Mouse (Mus musculus): ENCODE measurements around the gene Gm10518. TPM values are rescaled to one million over a fixed set of nuclear protein-coding genes. Genes with fewer than 3 reads are reported as not detected.
"Not testable (repeated sequence)": the region's sequence is repeated elsewhere in the genome, so short reads cannot be mapped to it uniquely, and the experiment has no call there.

Gm10518 gene
- polyA plus RNA-seq, 1 experiment from 2014 or later, result 0.18 TPM

DNA sequence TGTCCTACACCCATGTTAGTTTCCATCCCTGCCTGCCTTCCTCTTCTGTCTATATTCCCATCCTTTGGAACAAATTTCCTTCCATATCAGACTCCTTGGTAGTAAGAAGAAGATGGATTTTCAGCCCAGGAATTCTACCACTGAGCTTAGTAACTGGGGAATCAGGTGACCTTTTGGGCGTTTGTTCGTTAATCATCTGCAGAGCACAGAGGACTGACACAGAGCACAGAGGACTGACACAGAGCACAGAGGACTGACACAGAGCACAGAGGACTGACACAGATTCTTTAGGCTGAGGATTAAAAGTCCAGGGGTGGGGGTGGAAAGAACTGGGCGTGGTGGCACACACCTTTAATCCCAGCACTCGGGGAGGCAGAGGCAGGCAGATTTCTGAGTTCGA is 2.6 kb downstream of the Gm10518 start:
- Histone ChIP-seq H3K9ac (no peak overlapping the region), H3K36me3 (no peaks in the 10 kb centered on the region), H3K27ac (no peak overlapping the region), H3K9me3 (no peaks in the 10 kb centered on the region), H3K4me2 (no peak overlapping the region), H3K27me3 (replicated peaks) (no peaks in the 10 kb centered on the region), H3K4me1 (peaks cover 5% of the 10 kb centered on the region; the same call in 1 of the 2 replicates), H3K4me3 (replicated peaks) (no peak overlapping the region)
- WGBS, result 75% methylated on average over 5 of the region's 5 CpGs
- no peak for ATAC-seq (ENCODE audit: insufficient read depth, low FRiP score, low read depth)

DNA sequence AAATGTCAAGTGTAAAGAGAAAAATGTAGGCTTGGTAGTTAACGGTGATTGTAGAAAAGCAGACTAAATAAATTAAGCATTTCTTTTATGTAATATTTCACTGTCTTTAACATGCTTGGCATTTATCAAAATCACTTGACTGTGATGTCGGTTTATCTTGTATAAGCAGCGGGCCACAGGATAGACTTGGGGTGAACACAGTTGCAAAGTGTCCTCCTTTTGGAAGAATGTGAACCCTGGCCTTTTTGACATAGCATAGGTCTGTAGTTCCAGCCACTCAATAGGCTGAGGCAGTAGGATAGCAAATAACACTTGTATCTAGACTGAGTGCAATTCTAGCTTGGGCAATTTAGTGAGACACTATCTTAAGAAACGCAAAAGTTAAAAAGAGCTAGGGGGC is 4.3 kb downstream of the Gm10518 start:
- WGBS, result 74% methylated on average over 4 of the region's 4 CpGs
- Histone ChIP-seq H3K36me3 (no peaks in the 10 kb centered on the region), H3K27me3 (replicated peaks) (no peaks in the 10 kb centered on the region), H3K4me1 (no peaks in the 10 kb centered on the region), H3K4me3 (replicated peaks) (no peak overlapping the region), H3K4me2 (no peak overlapping the region), H3K9me3 (no peaks in the 10 kb centered on the region), H3K9ac (no peak overlapping the region), H3K27ac (no peak overlapping the region)
- ATAC-seq (ENCODE audit: insufficient read depth, low FRiP score, low read depth), result no peak

DNA sequence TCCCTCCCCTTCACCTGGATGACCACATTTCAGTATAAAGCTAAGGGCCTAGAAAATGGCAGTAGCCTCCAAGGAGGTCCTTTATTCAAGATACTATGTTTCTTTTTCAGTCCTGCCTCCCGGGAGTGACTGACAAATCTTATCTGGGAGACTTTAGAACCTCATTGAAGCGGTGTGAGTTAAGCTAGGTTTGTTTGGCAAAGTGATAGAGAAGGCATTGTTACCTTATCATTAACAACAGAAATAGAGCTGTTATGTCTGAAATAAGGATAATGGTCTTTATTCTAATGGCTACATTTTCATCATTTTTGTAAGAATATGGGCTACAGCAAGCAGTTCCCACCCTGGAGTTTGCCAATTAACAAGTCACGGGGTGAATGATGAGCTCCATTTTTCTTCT is 5.1 kb downstream of the Gm10518 start:
- no peak overlapping the region for H3K27ac ChIP-seq
- no peak overlapping the region for H3K4me2 ChIP-seq
- no peaks in the 10 kb centered on the region for H3K9me3 ChIP-seq
- H3K4me1 ChIP-seq, result no peaks in the 10 kb centered on the region
- no peak overlapping the region for H3K9ac ChIP-seq
- no peak overlapping the region for H3K4me3 ChIP-seq (replicated peaks)
- WGBS, result 59% methylated on average over 3 of the region's 3 CpGs
- no peak for ATAC-seq (ENCODE audit: insufficient read depth, low FRiP score, low read depth)
- no peaks in the 10 kb centered on the region for H3K27me3 ChIP-seq (replicated peaks)
- H3K36me3 ChIP-seq, result no peaks in the 10 kb centered on the region

DNA sequence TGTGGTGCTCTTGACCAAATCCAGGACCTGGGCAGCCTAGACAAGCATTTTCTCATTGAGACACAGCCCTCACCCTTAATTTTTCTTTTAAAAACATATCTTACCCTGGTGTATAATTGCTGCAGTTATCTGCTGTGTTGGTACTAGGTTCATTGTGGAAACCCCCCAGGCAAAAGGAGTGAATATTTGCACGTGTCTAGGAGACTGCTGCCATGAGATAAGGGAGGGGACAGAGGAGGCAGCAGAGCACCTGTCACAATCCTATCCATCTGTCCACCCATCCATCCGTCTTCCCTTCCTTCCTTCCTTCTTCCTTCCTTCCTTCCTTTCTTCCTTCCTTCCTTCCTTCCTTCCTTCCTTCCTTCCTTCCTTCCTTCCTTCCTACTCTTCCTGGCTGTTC is 10.2 kb downstream of the Gm10518 start:
- WGBS, result 44% methylated on average over 2 of the region's 2 CpGs
- peak; percentile 56; the same call in 1 of the 2 replicates for ATAC-seq (ENCODE audit: insufficient read depth, low FRiP score, low read depth)

DNA sequence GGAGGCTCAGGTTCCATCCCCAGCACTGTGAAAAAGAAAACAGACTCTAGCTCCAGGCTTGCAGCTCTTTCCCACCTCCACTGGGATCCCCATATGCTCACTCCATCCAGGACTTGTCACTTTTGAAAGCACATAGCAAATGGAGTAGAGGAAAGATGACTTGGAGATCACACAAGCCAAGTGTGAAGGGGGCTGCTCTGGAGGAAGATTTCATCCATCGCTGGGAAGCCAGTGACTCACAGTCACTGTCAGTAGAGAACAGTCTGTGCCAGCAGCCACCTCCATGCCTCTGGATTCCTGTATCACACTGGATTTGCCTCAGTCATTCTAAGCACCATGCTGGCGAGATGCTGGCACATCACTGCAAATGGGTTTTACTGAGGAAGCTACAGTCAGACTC is 11.4 kb downstream of the Gm10518 start:
- no peaks in the 10 kb centered on the region for H3K27me3 ChIP-seq (replicated peaks)
- WGBS, result 87% methylated on average over 2 of the region's 2 CpGs

More for the DNA sequence above, 10.2 kb downstream of the Gm10518 start:
- H3K9me3 ChIP-seq, result no peaks in the 10 kb centered on the region
- H3K36me3 ChIP-seq, result no peaks in the 10 kb centered on the region
- H3K27me3 ChIP-seq (replicated peaks), result no peaks in the 10 kb centered on the region
- no peak overlapping the region for H3K4me3 ChIP-seq (replicated peaks)
- no peak overlapping the region for H3K4me2 ChIP-seq
- H3K4me1 ChIP-seq, result no peaks in the 10 kb centered on the region
- H3K9ac ChIP-seq, result no peak overlapping the region
- H3K27ac ChIP-seq, result no peak overlapping the region

DNA sequence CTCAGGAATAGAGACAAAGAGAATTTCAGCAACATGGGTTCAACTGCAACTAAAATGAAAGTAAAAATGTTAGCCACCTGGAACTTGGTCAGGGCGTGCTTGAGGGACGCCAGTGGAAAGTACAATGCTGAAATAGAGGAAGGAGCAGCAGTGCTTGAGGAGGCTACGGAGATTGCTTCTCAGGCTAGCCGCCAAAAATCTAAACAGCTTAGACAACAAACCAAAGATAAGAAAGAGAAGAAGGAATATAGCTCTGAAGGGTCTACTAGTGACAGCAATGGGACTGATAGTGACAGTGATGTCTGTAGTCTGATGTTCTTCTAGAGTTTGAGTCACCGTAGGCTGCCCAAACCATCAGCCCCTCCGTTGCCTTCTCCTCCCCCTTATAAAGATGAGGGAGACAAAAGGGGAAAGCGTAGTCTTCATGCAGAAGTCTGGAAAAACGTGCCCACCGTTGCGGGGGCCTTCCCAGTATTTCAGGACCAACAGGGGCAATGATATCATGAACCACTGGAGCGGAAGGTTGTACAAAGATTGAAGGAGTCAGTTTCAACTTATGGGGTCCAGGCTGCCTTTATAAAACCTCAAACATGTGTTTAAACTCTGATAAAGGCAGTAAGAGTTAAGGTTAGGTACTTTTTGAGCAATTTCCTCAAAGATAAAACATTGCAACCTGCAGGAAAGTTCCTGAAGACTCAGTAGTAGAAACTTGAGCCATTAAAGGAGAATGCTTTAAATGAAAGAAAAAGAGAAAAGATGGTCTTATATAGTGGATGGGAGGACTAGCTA is 15.5 kb downstream of the Gm10518 start:
- H3K36me3 ChIP-seq; H3K9me3 ChIP-seq; H3K4me3 ChIP-seq (replicated peaks); H3K4me1 ChIP-seq; H3K27ac ChIP-seq; H3K27me3 ChIP-seq (replicated peaks); H3K4me2 ChIP-seq; H3K9ac ChIP-seq; ATAC-seq (ENCODE audit: insufficient read depth, low FRiP score, low read depth): not testable (repeated sequence)
- WGBS, result 88% methylated on average over 11 of the region's 11 CpGs

More for the DNA sequence above, 11.4 kb downstream of the Gm10518 start:
- Histone ChIP-seq H3K36me3 (no peaks in the 10 kb centered on the region), H3K4me3 (replicated peaks) (no peak overlapping the region), H3K27ac (no peak overlapping the region), H3K4me1 (no peaks in the 10 kb centered on the region), H3K9ac (no peak overlapping the region), H3K4me2 (no peak overlapping the region), H3K9me3 (no peaks in the 10 kb centered on the region)
- ATAC-seq (ENCODE audit: insufficient read depth, low FRiP score, low read depth), result no peak

DNA sequence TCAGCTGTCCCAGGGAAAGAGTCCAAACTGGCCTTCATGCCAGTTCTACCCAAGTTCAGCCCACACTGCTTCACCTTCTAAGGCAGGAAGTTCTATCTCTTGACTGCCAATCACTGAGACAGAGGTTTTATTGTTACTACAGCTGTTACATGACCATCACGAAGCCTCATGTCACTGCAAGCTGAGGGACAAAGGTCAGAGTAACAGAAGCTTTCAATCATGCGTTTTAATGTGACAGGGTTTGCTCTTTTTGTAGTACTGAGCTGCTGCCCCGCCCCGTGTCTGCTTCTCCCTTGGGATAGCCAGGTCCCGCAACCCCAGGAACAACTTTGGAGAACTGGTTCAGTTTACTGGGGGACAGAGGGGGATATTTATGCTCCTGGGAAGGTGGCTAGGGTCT is 21.4 kb downstream of the Gm10518 start:
- WGBS, result 60% methylated on average over 5 of the region's 5 CpGs
- no peak overlapping the region for H3K4me3 ChIP-seq (replicated peaks)
- H3K36me3 ChIP-seq, result no peaks in the 10 kb centered on the region
- ATAC-seq (ENCODE audit: insufficient read depth, low FRiP score, low read depth), result no peak
- no peaks in the 10 kb centered on the region for H3K9me3 ChIP-seq
- no peaks in the 10 kb centered on the region for H3K27me3 ChIP-seq (replicated peaks)
- H3K4me1 ChIP-seq, result no peaks in the 10 kb centered on the region
- no peak overlapping the region for H3K9ac ChIP-seq
- no peak overlapping the region for H3K4me2 ChIP-seq
- no peak overlapping the region for H3K27ac ChIP-seq

DNA sequence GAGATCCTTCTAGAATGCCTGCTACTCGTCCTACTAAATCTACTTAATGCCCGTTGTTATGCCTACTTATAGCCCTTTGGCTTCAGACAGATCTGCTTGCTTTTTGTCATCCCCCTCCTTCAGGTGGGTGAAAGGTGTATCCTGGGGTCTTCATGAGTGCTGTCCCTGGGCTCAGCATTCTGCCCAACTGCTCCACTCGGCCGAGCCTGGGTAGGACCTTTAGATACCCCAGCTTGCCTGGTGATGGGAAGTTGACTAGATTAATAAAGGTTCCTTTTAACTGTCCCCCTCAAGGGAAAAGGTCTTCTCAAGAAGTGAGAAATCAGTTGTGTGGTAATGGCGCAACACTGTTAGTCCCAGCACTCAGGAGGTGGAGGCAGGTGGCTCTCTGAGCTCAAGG is 24.9 kb downstream of the Gm10518 start:
- Histone ChIP-seq H3K9ac (no peak overlapping the region), H3K4me3 (replicated peaks) (no peak overlapping the region), H3K27ac (no peak overlapping the region), H3K9me3 (no peaks in the 10 kb centered on the region), H3K4me1 (no peaks in the 10 kb centered on the region), H3K4me2 (no peak overlapping the region), H3K27me3 (replicated peaks) (no peaks in the 10 kb centered on the region), H3K36me3 (no peaks in the 10 kb centered on the region)
- 90% methylated on average over 5 of the region's 5 CpGs for WGBS
- no peak for ATAC-seq (ENCODE audit: insufficient read depth, low FRiP score, low read depth)

DNA sequence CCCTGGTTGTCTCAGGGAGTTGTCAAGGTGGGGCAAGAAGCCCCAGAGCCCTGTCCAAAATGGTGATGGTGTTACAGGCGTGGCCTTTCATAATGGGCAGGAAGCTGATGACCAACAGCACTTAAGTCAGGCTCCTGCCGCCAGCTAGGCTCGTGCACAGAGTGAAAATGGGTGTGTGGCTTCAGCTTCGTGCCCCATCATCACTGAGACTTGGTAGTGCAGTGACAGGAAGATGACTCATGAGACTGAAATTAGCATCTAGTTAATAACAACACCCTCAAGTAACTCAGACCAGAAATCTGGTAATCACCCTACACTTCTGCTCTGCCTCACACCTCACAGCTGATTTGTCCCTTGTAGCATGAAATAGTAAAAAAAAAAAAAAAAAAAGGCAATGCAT is 25.7 kb downstream of the Gm10518 start:
- no peak overlapping the region for H3K4me2 ChIP-seq
- WGBS, result 66% methylated on average over 4 of the region's 4 CpGs
- ATAC-seq (ENCODE audit: insufficient read depth, low FRiP score, low read depth), result no peak

DNA sequence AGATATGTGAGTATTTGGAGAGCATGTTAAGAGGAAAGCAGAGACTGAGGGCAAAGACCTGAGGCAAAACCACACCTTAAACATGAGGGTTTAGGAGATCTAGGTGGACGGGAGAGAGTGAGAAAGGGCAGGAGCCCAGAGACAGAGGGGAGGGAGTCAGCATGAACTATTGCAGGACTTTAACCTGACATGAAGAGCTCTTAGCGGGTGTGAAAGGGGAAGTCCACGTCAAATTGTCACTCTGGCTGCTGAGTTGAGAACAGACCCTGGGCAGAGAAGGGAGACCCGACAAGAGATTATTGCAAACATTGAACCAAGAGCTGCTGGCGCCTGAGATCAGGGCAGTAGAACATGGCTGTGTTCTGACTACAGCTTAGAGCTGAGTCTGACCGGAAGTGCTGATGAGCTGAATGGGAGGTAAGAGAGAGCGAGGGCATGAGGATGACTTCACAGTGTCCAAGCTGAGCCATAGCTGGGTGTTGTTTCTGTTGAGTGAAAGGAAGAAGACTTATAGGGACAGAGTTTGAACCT is 29.6 kb downstream of the Gm10518 start:
- no peaks in the 10 kb centered on the region for H3K9me3 ChIP-seq
- H3K4me2 ChIP-seq, result no peak overlapping the region
- 68% methylated on average over 7 of the region's 7 CpGs for WGBS
- no peaks in the 10 kb centered on the region for H3K36me3 ChIP-seq
- no peak overlapping the region for H3K4me3 ChIP-seq (replicated peaks)
- H3K27me3 ChIP-seq (replicated peaks), result no peaks in the 10 kb centered on the region
- no peak for ATAC-seq (ENCODE audit: insufficient read depth, low FRiP score, low read depth)
- no peak overlapping the region for H3K9ac ChIP-seq
- H3K27ac ChIP-seq, result no peak overlapping the region
- no peaks in the 10 kb centered on the region for H3K4me1 ChIP-seq

More for the DNA sequence above, 25.7 kb downstream of the Gm10518 start:
- Histone ChIP-seq H3K9me3 (no peaks in the 10 kb centered on the region), H3K27me3 (replicated peaks) (no peaks in the 10 kb centered on the region), H3K4me1 (no peaks in the 10 kb centered on the region), H3K27ac (no peak overlapping the region), H3K36me3 (no peaks in the 10 kb centered on the region), H3K9ac (no peak overlapping the region), H3K4me3 (replicated peaks) (no peak overlapping the region)

DNA sequence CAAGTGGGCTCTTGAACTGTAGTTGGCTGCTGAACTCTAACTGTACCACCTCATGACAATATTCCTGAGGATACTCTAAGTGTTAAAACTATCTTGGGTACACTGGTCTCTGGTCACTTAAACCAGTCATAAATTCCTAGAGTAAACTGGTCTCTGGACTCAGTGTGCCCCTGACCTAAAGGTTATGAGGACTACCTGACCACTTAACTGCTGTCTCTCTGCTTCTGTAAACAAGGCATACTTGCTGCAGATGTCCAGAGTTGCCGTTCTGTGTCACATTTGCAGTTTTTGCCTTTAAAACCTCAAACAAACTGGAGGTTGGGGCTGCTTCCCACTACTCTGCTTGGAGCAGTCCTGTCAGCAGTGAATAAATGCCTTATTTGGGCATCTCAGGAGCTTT is 30.4 kb downstream of the Gm10518 start:
- Histone ChIP-seq H3K27ac (no peak overlapping the region), H3K27me3 (replicated peaks) (no peaks in the 10 kb centered on the region), H3K4me1 (no peaks in the 10 kb centered on the region), H3K4me2 (no peak overlapping the region), H3K9ac (no peak overlapping the region), H3K9me3 (no peaks in the 10 kb centered on the region), H3K4me3 (replicated peaks) (no peak overlapping the region), H3K36me3 (no peaks in the 10 kb centered on the region)
- WGBS, result 54% methylated on average over 1 of the region's 1 CpGs
- ATAC-seq (ENCODE audit: insufficient read depth, low FRiP score, low read depth), result no peak

DNA sequence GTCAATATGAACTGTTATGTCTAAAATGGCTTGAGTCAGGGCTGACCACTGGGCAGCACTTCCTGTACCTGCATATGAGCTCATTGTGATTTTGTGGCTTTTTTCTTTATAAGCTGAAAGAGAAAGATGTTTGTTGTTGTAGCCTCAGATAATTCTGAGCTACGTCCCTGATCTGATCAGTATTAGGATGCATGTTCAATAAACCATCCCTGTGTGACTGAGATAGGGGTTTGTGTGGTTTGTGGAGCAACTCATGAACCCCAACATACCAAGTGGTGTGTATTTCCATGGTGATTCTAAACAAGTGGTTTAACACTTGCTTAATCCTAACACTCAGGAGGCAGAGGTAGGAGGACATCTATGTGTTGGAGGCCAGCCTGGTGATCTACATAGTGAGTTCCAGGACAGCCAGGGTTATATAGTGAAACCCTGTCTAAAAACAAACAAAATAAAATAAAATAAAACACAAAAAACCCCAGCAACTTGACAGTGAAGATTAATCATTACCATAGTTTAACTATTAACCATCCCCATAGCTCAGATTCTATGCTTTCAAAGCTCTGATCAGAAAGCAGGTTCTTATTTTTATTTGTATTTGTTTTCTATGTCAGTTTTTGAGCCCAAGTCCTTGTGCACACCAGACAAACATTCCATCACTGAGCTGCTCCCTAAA is 32.7 kb downstream of the Gm10518 start:
- no peak overlapping the region for H3K4me2 ChIP-seq
- 87% methylated on average over 1 of the region's 1 CpGs for WGBS
- ATAC-seq (ENCODE audit: insufficient read depth, low FRiP score, low read depth), result no peak; the same call in 1 of the 2 replicates
- no peak overlapping the region for H3K4me3 ChIP-seq (replicated peaks)
- no peaks in the 10 kb centered on the region for H3K4me1 ChIP-seq
- no peaks in the 10 kb centered on the region for H3K9me3 ChIP-seq
- H3K36me3 ChIP-seq, result no peaks in the 10 kb centered on the region
- H3K27ac ChIP-seq, result no peak overlapping the region
- H3K27me3 ChIP-seq (replicated peaks), result no peaks in the 10 kb centered on the region
- H3K9ac ChIP-seq, result no peak overlapping the region
